In genomic region chr10:120391971-120392716, GRCm38 (mm10) we compare ENCODE assay signal across 11 mouse cellular contexts.
A peak's percentile ranks its signal among the peaks of the same experiment; 100 is the strongest.
DNase-seq lines count a peak whose midpoint lies in the region; ATAC-seq lines count a peak whose summit lies in the region.
"Had no signal": no experiment of that assay in that cellular context is flagged by ENCODE, and none has a peak within 500 bp of the region (broad histone marks: within the 10 kb centered on the region; RNA-seq: fewer than 3 reads in every experiment).

No protein-coding gene starts in this region.

- H3K9me3 ChIP-seq in liver, embryonic 11.5 days (ENCODE audit: control insufficient read depth, low read length), result no peaks in the 10 kb centered on the region
- H3K9me3 ChIP-seq in embryonic facial prominence, embryonic 13.5 days, result no peaks in the 10 kb centered on the region
- no peaks in the 10 kb centered on the region for H3K9me3 ChIP-seq in intestine, embryonic 16.5 days (ENCODE audit: control insufficient read depth, low read length)
- no peaks in the 10 kb centered on the region for H3K9me3 ChIP-seq in neural tube, embryonic 15.5 days (replicated peaks)
- H3K9me3 ChIP-seq: embryonic facial prominence, embryonic 15.5 days; midbrain, embryonic 13.5 days had no signal

- WGBS in liver, embryonic 11.5 days, result 55% methylated on average over 14 of the region's 14 CpGs
- 42% methylated on average over 14 of the region's 14 CpGs for WGBS in embryonic facial prominence, embryonic 13.5 days
- 22% methylated on average over 14 of the region's 14 CpGs for WGBS in intestine, embryonic 16.5 days
- 23% methylated on average over 14 of the region's 14 CpGs for WGBS in neural tube, embryonic 15.5 days

- no peaks in the 10 kb centered on the region for H3K36me3 ChIP-seq in liver, embryonic 11.5 days (ENCODE audit: control insufficient read depth, insufficient read depth, low read length)
- peaks cover 2% of the 10 kb centered on the region; the same call in 1 of the 2 replicates for H3K36me3 ChIP-seq in embryonic facial prominence, embryonic 13.5 days
- H3K36me3 ChIP-seq in intestine, embryonic 16.5 days (ENCODE audit: control insufficient read depth, insufficient read depth, low read length), result no peaks in the 10 kb centered on the region
- H3K36me3 ChIP-seq in neural tube, embryonic 15.5 days, result no peaks in the 10 kb centered on the region
- H3K36me3 ChIP-seq: embryonic facial prominence, embryonic 15.5 days; midbrain, embryonic 13.5 days had no signal

- DNase-seq in liver, embryonic 11.5 days (ENCODE audit: low spot score), result no peak
- DNase-seq in liver (no peak), MN1 (ENCODE audit: low spot score) (no peak)
- DNase-seq in embryo, embryonic 10 days (ENCODE audit: low spot score), result no peak
- DNase-seq: cerebellum, adult 8-10 months; gastrocnemius, adult 2 months had no signal

- peak overlapping the region; percentile 77; the same call in 1 of the 2 replicates for H3K27ac ChIP-seq in liver, embryonic 11.5 days (ENCODE audit: low read depth, low read length)
- H3K27ac ChIP-seq in embryonic facial prominence, embryonic 13.5 days, result peak overlapping the region; percentile 28
- peak overlapping the region; percentile 86 for H3K27ac ChIP-seq in intestine, embryonic 16.5 days (ENCODE audit: low read length)
- H3K27ac ChIP-seq in neural tube, embryonic 15.5 days (replicated peaks), result peak overlapping the region; percentile 15; the same call in 1 of the 2 replicates
- H3K27ac ChIP-seq: embryonic facial prominence, embryonic 15.5 days; gastrocnemius, adult 2 months; midbrain, embryonic 13.5 days had no signal

- H3K4me1 ChIP-seq in liver, embryonic 11.5 days (replicated peaks; ENCODE audit: control insufficient read depth, insufficient read depth, low read length), result peaks cover 27% of the 10 kb centered on the region
- peaks cover 42% of the 10 kb centered on the region for H3K4me1 ChIP-seq in embryonic facial prominence, embryonic 13.5 days
- peaks cover 42% of the 10 kb centered on the region for H3K4me1 ChIP-seq in intestine, embryonic 16.5 days (ENCODE audit: control insufficient read depth, insufficient read depth, low read length)
- H3K4me1 ChIP-seq in neural tube, embryonic 15.5 days, result peaks cover 34% of the 10 kb centered on the region

- no peaks in the 10 kb centered on the region for H3K27me3 ChIP-seq in liver, embryonic 11.5 days (replicated peaks; ENCODE audit: control insufficient read depth, insufficient read depth, low read length)
- no peaks in the 10 kb centered on the region for H3K27me3 ChIP-seq in embryonic facial prominence, embryonic 13.5 days
- no peaks in the 10 kb centered on the region for H3K27me3 ChIP-seq in intestine, embryonic 16.5 days (replicated peaks; ENCODE audit: control insufficient read depth, insufficient read depth, low read length)
- peaks cover 12% of the 10 kb centered on the region for H3K27me3 ChIP-seq in neural tube, embryonic 15.5 days (replicated peaks)
- H3K27me3 ChIP-seq: embryonic facial prominence, embryonic 15.5 days had no signal

- no peak overlapping the region for H3K4me3 ChIP-seq in liver, embryonic 11.5 days (ENCODE audit: low read depth, low read length)
- no peak overlapping the region for H3K4me3 ChIP-seq in embryonic facial prominence, embryonic 13.5 days
- no peak overlapping the region for H3K4me3 ChIP-seq in intestine, embryonic 16.5 days (ENCODE audit: low read length)
- H3K4me3 ChIP-seq in neural tube, embryonic 15.5 days (replicated peaks), result no peak overlapping the region
- H3K4me3 ChIP-seq: embryonic facial prominence, embryonic 15.5 days; gastrocnemius, adult 2 months; midbrain, embryonic 13.5 days had no signal

- no peak overlapping the region for H3K4me2 ChIP-seq in liver, embryonic 11.5 days
- no peak overlapping the region for H3K4me2 ChIP-seq in embryonic facial prominence, embryonic 13.5 days
- peak overlapping the region; percentile 40 for H3K4me2 ChIP-seq in intestine, embryonic 16.5 days (ENCODE audit: low read depth, low read length)
- H3K4me2 ChIP-seq in neural tube, embryonic 15.5 days, result peak overlapping the region; percentile 48
- H3K4me2 ChIP-seq: embryonic facial prominence, embryonic 15.5 days had no signal

- no peak overlapping the region for H3K9ac ChIP-seq in liver, embryonic 11.5 days (ENCODE audit: low read depth, low read length)
- no peak overlapping the region for H3K9ac ChIP-seq in embryonic facial prominence, embryonic 13.5 days
- peak overlapping the region; percentile 52; the same call in 1 of the 2 replicates for H3K9ac ChIP-seq in intestine, embryonic 16.5 days (ENCODE audit: low read depth, low read length)
- no peak overlapping the region for H3K9ac ChIP-seq in neural tube, embryonic 15.5 days (replicated peaks)
- H3K9ac ChIP-seq: embryonic facial prominence, embryonic 15.5 days; midbrain, embryonic 13.5 days had no signal

- peak; percentile 29; the same call in 1 of the 2 replicates for ATAC-seq in liver, embryonic 11.5 days (replicated peaks; ENCODE audit: low FRiP score)
- 0 out of 2 replicates have a peak, but pooled peaks have one; percentile 15 for ATAC-seq in embryonic facial prominence, embryonic 13.5 days (ENCODE audit: insufficient number of reproducible peaks, insufficient read depth, low FRiP score, low TSS enrichment, low read depth)
- peak; percentile 27 for ATAC-seq in intestine, embryonic 16.5 days
- ATAC-seq in neural tube, embryonic 15.5 days (ENCODE audit: low FRiP score), result peak; percentile 24; the same call in 1 of the 2 replicates
- ATAC-seq: midbrain, embryonic 13.5 days had no signal

Comparison
In these comparisons a context has a peak if more than half of its experiments do, and no peak if none do; other contexts are left out.
1. H3K27ac ChIP-seq: peak in every context shown above with its lines; median percentile 86 in intestine, embryonic 16.5 days; 77 in liver, embryonic 11.5 days; 28 in embryonic facial prominence, embryonic 13.5 days; 15 in neural tube, embryonic 15.5 days.
2. H3K4me2 ChIP-seq: peak in intestine, embryonic 16.5 days (single experiment) and neural tube, embryonic 15.5 days (single experiment); none in liver, embryonic 11.5 days (single experiment) and embryonic facial prominence, embryonic 13.5 days (single experiment).
3. Peak in every context shown above with its lines, with median percentiles within 50 percentile points of each other: ATAC-seq.